Mouse (Mus musculus) ES-E14 (cell line): ENCODE measurements around the gene Ak7.

Experiments used
- CHD2 ChIP-seq: IDR thresholded peaks from 2 replicates; pipeline ENCODE4 v1.6.1; 2014; ENCODE audit warnings: mild to moderate bottlenecking, low read depth, low read length, inconsistent platforms
- HCFC1 ChIP-seq: IDR thresholded peaks from 2 replicates; pipeline ENCODE4 v1.6.1; 2012; ENCODE audit warnings: low read length, inconsistent platforms, borderline replicate concordance; ENCODE audit not compliant: insufficient read depth
- MAFK ChIP-seq: IDR thresholded peaks from 2 replicates; pipeline ENCODE4 v1.6.1; 2014; ENCODE audit warnings: mild to moderate bottlenecking, low read depth, low read length, inconsistent platforms; ENCODE audit not compliant: insufficient read depth
- ZC3H11A ChIP-seq: IDR thresholded peaks from 2 replicates; pipeline ENCODE4 v1.6.1; 2012; ENCODE audit warnings: low read depth, mild to moderate bottlenecking, inconsistent platforms, low read length, borderline replicate concordance
- ZNF384 ChIP-seq: IDR thresholded peaks from 2 replicates; pipeline ENCODE4 v1.6.1; 2012; ENCODE audit warnings: low read depth, low read length, inconsistent platforms

DNA sequence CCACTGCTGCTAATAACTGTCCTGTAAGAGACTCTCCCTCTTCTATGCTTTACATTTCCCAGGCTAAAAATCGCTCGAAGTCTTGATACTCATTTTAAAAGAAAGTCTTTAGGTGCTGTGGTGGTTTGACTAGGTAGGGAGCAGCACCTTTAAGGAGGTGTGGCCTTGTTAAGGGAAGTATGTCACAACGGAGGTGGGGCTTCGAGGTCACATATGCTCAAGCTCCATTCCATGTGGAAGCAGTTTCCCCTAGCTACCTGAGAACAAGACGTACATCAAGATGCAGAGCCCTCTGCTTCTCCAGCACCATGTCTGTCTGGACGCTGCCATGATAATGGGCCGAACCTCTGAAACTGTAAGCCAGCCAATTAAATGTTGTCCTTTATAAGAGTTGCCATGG lies 27.6 kb upstream of the Ak7 start:
- no peak for TF ChIP-seq CHD2
- TF ChIP-seq HCFC1 = no peak
- no peak for TF ChIP-seq MAFK
- TF ChIP-seq ZNF384 = no peak
- TF ChIP-seq ZC3H11A = no peak
